ENCODE assay signal across 10 mouse cellular contexts in genomic region chr6:134120712-134121111, GRCm38 (mm10).
A peak's percentile ranks its signal among the peaks of the same experiment; 100 is the strongest.
DNase-seq lines count a peak whose midpoint lies in the region; ATAC-seq and TF ChIP-seq lines count a peak whose summit lies in the region.
"Had no signal": no experiment of that assay in that cellular context is flagged by ENCODE, and none has a peak within 500 bp of the region (broad histone marks: within the 10 kb centered on the region; RNA-seq: fewer than 3 reads in every experiment).

No protein-coding gene starts in this region.

- no peaks in the 10 kb centered on the region for H3K9me3 ChIP-seq in kidney, embryonic 16.5 days (ENCODE audit: low read length)
- no peaks in the 10 kb centered on the region for H3K9me3 ChIP-seq in midbrain, postnatal 0 days (ENCODE audit: low read length)

- no peak for TF ChIP-seq CTCF in bone marrow macrophage, adult 2 months (IDR thresholded peaks at IDR 0.05; ENCODE audit: low read depth, low read length)
- TF ChIP-seq CTCF in midbrain, postnatal 0 days (IDR thresholded peaks at IDR 0.05), result no peak

- H3K4me1 ChIP-seq in kidney, embryonic 16.5 days (ENCODE audit: insufficient read depth, low read length), result peaks cover 7% of the 10 kb centered on the region
- H3K4me1 ChIP-seq in bone marrow macrophage, adult 2 months (ENCODE audit: control insufficient read depth, insufficient read depth, low read length), result peaks cover 55% of the 10 kb centered on the region
- H3K4me1 ChIP-seq in midbrain, postnatal 0 days (ENCODE audit: insufficient read depth, low read length), result no peaks in the 10 kb centered on the region

- no peak for TF ChIP-seq POLR2A in bone marrow macrophage, adult 2 months (IDR thresholded peaks at IDR 0.05; ENCODE audit: borderline replicate concordance, low read depth, low read length)

- no peak overlapping the region for H3K4me3 ChIP-seq in kidney, embryonic 16.5 days (ENCODE audit: low read length)
- H3K4me3 ChIP-seq in bone marrow macrophage, adult 2 months (ENCODE audit: insufficient read depth, low read length), result no peak overlapping the region
- H3K4me3 ChIP-seq in midbrain, postnatal 0 days (ENCODE audit: low read depth, low read length), result no peak overlapping the region

- DNase-seq in kidney, adult 18-20 months, result no peak
- peak; percentile 35 for DNase-seq in heart, postnatal 4 days
- DNase-seq in cerebellum, adult 11-12 months, result no peak
- DNase-seq in midbrain, postnatal 0 days (ENCODE audit: low spot score), result no peak
- DNase-seq in urinary bladder, postnatal 25 days (ENCODE audit: low spot score), result no peak
- DNase-seq: adrenal gland, adult 8-10 months had no signal

- ATAC-seq in kidney, embryonic 16.5 days (ENCODE audit: low FRiP score, low TSS enrichment), result no peak
- ATAC-seq in megakaryocyte progenitor cell, adult 5-6 weeks (replicated peaks; ENCODE audit: poor library complexity), result peak; percentile 73
- no peak for ATAC-seq in midbrain, postnatal 0 days (ENCODE audit: low FRiP score)
- ATAC-seq: hindbrain, embryonic 16.5 days had no signal

- peak overlapping the region; percentile 35; the same call in 1 of the 2 replicates for H3K27ac ChIP-seq in kidney, embryonic 16.5 days (ENCODE audit: low read length)
- H3K27ac ChIP-seq in bone marrow macrophage, adult 2 months (ENCODE audit: insufficient read depth, low read depth, low read length), result peak overlapping the region; percentile 55
- H3K27ac ChIP-seq in midbrain, postnatal 0 days (ENCODE audit: low read depth, low read length), result no peak overlapping the region

- no peaks in the 10 kb centered on the region for H3K27me3 ChIP-seq in kidney, embryonic 16.5 days (ENCODE audit: insufficient read depth, low read length)
- no peaks in the 10 kb centered on the region for H3K27me3 ChIP-seq in midbrain, postnatal 0 days (ENCODE audit: insufficient read depth, low read length)

- no peak overlapping the region for H3K4me2 ChIP-seq in kidney, embryonic 16.5 days (replicated peaks; ENCODE audit: low read depth, low read length)
- no peak overlapping the region for H3K4me2 ChIP-seq in midbrain, postnatal 0 days (ENCODE audit: low read depth, low read length, poor library complexity, severe bottlenecking)

- 68% methylated on average over 12 of the region's 12 CpGs for WGBS in kidney, embryonic 16.5 days
- WGBS in midbrain, postnatal 0 days, result 74% methylated on average over 12 of the region's 12 CpGs

- H3K9ac ChIP-seq in kidney, embryonic 16.5 days (replicated peaks; ENCODE audit: low read length), result no peak overlapping the region
- no peak overlapping the region for H3K9ac ChIP-seq in midbrain, postnatal 0 days (replicated peaks; ENCODE audit: low read length, poor library complexity, severe bottlenecking)

- 0 out of 2 replicates have a peak, but pooled peaks cover 3% of the 10 kb centered on the region for H3K36me3 ChIP-seq in kidney, embryonic 16.5 days (ENCODE audit: insufficient read depth, low read length)
- H3K36me3 ChIP-seq in midbrain, postnatal 0 days (ENCODE audit: insufficient read depth, low read length), result no peaks in the 10 kb centered on the region
